Mouse (Mus musculus) retina, postnatal 1 day (tissue): ENCODE results near the gene Mrps25.

Source experiments
- DNase-seq: peaks from one replicate; pipeline ENCODE4 v3.0.0-alpha.2; 2012

Mrps25 gene

GRCm38 (mm10) chr6:92183621-92184131 is at the start of gene Mrps25:
Gene Mrps25, minus strand, starts transcription at chr6:92184033.
- peak; percentile 85 for DNase-seq

- DNase-seq: no peak
Observed at GRCm38 (mm10) chr6:92231762-92232161, 47.9 kb upstream of the Mrps25 start.

- no peak for DNase-seq
Observed at GRCm38 (mm10) chr6:92231356-92231755, 47.5 kb upstream of the Mrps25 start.

- DNase-seq: no peak
Observed at GRCm38 (mm10) chr6:92229586-92229985, 45.8 kb upstream of the Mrps25 start.

GRCm38 (mm10) chr6:92229103-92229502 is 45.3 kb upstream of the Mrps25 start:
- no peak for DNase-seq

- no peak for DNase-seq
Observed at GRCm38 (mm10) chr6:92224981-92225380, 41.1 kb upstream of the Mrps25 start.

- no peak for DNase-seq
Observed at GRCm38 (mm10) chr6:92222021-92222420, 38.2 kb upstream of the Mrps25 start.

GRCm38 (mm10) chr6:92221604-92222003 is 37.8 kb upstream of the Mrps25 start:
- no peak for DNase-seq

- DNase-seq: peak; percentile 54
Observed at GRCm38 (mm10) chr6:92219445-92219844, 35.6 kb upstream of the Mrps25 start.

GRCm38 (mm10) chr6:92214773-92215449 is 31.1 kb upstream of the Mrps25 start, which contains the start of gene Rbsn:
Gene Rbsn, minus strand, starts transcription at chr6:92214925.
- peak; percentile 95 for DNase-seq

GRCm38 (mm10) chr6:92214055-92214772 is 30.4 kb upstream of the Mrps25 start:
- no peak for DNase-seq

- no peak for DNase-seq
Observed at GRCm38 (mm10) chr6:92199414-92199813, 15.6 kb upstream of the Mrps25 start.

- DNase-seq: no peak
Observed at GRCm38 (mm10) chr6:92184178-92184577, 345 bp upstream of the Mrps25 start.

GRCm38 (mm10) chr6:92176450-92176849 is 7.4 kb downstream of the Mrps25 start:
- DNase-seq: no peak

- no peak for DNase-seq
Observed at GRCm38 (mm10) chr6:92162724-92163123, 21.1 kb downstream of the Mrps25 start.

GRCm38 (mm10) chr6:92158801-92159200 is 25.0 kb downstream of the Mrps25 start:
- DNase-seq: no peak

- no peak for DNase-seq
Observed at GRCm38 (mm10) chr6:92153774-92154173, 30.1 kb downstream of the Mrps25 start.

GRCm38 (mm10) chr6:92145881-92146280 is 38.0 kb downstream of the Mrps25 start:
- no peak for DNase-seq

GRCm38 (mm10) chr6:92136356-92136755 is 47.5 kb downstream of the Mrps25 start:
- no peak for DNase-seq

- no peak for DNase-seq
Observed at GRCm38 (mm10) chr6:92133617-92134016, 50.2 kb downstream of the Mrps25 start.

- DNase-seq: no peak
Observed at GRCm38 (mm10) chr6:92132021-92132911, 51.6 kb downstream of the Mrps25 start.

- no peak for DNase-seq
Observed at GRCm38 (mm10) chr6:92131456-92131855, 52.4 kb downstream of the Mrps25 start.

- no peak for DNase-seq
Observed at GRCm38 (mm10) chr6:92126861-92127468, 56.9 kb downstream of the Mrps25 start.
